In genomic region chr13:44851426-44851825, GRCm38 (mm10) we compare ENCODE assay signal across 25 mouse cellular contexts.
"Had no signal": no experiment of that assay in that cellular context is flagged by ENCODE, and none has a peak within 500 bp of the region (broad histone marks: within the 10 kb centered on the region; RNA-seq: fewer than 3 reads in every experiment).

No protein-coding gene starts in this region.

- DNase-seq: gastrocnemius, postnatal 14 days; gastrocnemius, postnatal 36 days; heart, adult 18-20 months; heart, postnatal 14 days; heart, postnatal 36 days; kidney, adult 11 months; kidney, adult 2 months; kidney, adult 9 months; kidney, postnatal 14 days; kidney, postnatal 36 days; layer of hippocampus, adult 9-11 months; layer of hippocampus, postnatal 36 days; left cerebral cortex, postnatal 4 days had no signal

- H3K4me3 ChIP-seq: heart, embryonic 10.5 days; heart, embryonic 12.5 days; hindbrain, embryonic 13.5 days; hindbrain, embryonic 15.5 days; kidney, embryonic 15.5 days; limb, embryonic 13.5 days; limb, embryonic 15.5 days; liver, embryonic 12.5 days had no signal

- H3K9ac ChIP-seq: heart, embryonic 12.5 days; hindbrain, embryonic 13.5 days; hindbrain, embryonic 15.5 days; kidney, embryonic 15.5 days; limb, embryonic 13.5 days; limb, embryonic 15.5 days; liver, embryonic 12.5 days; liver, embryonic 14.5 days had no signal

- ATAC-seq: hindbrain, postnatal 0 days; intestine, embryonic 16.5 days; liver, embryonic 12.5 days had no signal

- H3K9me3 ChIP-seq: heart, embryonic 10.5 days; heart, embryonic 12.5 days; hindbrain, embryonic 13.5 days; hindbrain, embryonic 15.5 days; kidney, embryonic 15.5 days; limb, embryonic 13.5 days; limb, embryonic 15.5 days; liver, embryonic 12.5 days had no signal

- H3K4me2 ChIP-seq: heart, embryonic 12.5 days; hindbrain, embryonic 13.5 days; hindbrain, embryonic 15.5 days; kidney, embryonic 15.5 days; limb, embryonic 13.5 days; limb, embryonic 15.5 days; liver, embryonic 12.5 days had no signal

- H3K4me1 ChIP-seq: hindbrain, embryonic 15.5 days; kidney, embryonic 15.5 days; limb, embryonic 13.5 days; limb, embryonic 15.5 days; liver, embryonic 12.5 days had no signal

- H3K27me3 ChIP-seq: heart, embryonic 12.5 days; hindbrain, embryonic 13.5 days; hindbrain, embryonic 15.5 days; kidney, embryonic 15.5 days; limb, embryonic 13.5 days; limb, embryonic 15.5 days; liver, embryonic 12.5 days had no signal

- H3K27ac ChIP-seq: heart, embryonic 10.5 days; hindbrain, embryonic 13.5 days; hindbrain, embryonic 15.5 days; hindbrain, postnatal 0 days; kidney, embryonic 15.5 days; kidney, postnatal 0 days; limb, embryonic 13.5 days; limb, embryonic 15.5 days; liver, embryonic 12.5 days; liver, embryonic 14.5 days had no signal
